Mouse (Mus musculus) intestine, embryonic 15.5 days (tissue): ENCODE data around the gene Mycbp. TPM values are rescaled to one million over a fixed set of nuclear protein-coding genes. Genes with fewer than 3 reads are reported as not detected.
"Not testable (repeated sequence)": the region's sequence is repeated elsewhere in the genome, so short reads cannot be mapped to it uniquely, and the experiment has no call there.

Experiments
- ATAC-seq: fragments of 200-750 bp; cut with Nextera tagmentation; 2 replicates; pipeline ENCODE4 v1.8.0; 2017; ENCODE audit warnings: moderate TSS enrichment, moderate library complexity
- H3K27ac ChIP-seq: fragments of 300-500 bp; sonication (generic); 2 replicates; pipeline ENCODE4 v1.5.1; 2015; ENCODE audit warnings: mild to moderate bottlenecking, inconsistent platforms
- H3K27me3 ChIP-seq: fragments of 300-500 bp; sonication (generic); replicated peaks from 2 replicates; pipeline ENCODE4 v1.6.1; 2015; ENCODE audit warnings: inconsistent platforms
- H3K36me3 ChIP-seq: fragments of 300-500 bp; sonication (generic); 2 replicates; pipeline ENCODE4 v1.6.1; 2015; ENCODE audit warnings: inconsistent platforms
- H3K4me1 ChIP-seq: fragments of 300-500 bp; sonication (generic); replicated peaks from 2 replicates; pipeline ENCODE4 v1.6.1; 2015; ENCODE audit warnings: inconsistent platforms
- H3K4me2 ChIP-seq: fragments of 300-500 bp; sonication (generic); replicated peaks from 2 replicates; pipeline ENCODE4 v1.6.1; 2015; ENCODE audit warnings: mild to moderate bottlenecking, inconsistent platforms
- H3K4me3 ChIP-seq: fragments of 300-500 bp; sonication (generic); replicated peaks from 2 replicates; pipeline ENCODE4 v1.5.1; 2015; ENCODE audit warnings: inconsistent platforms
- H3K9ac ChIP-seq: fragments of 300-500 bp; sonication (generic); 2 replicates; pipeline ENCODE4 v1.6.1; 2015; ENCODE audit warnings: inconsistent platforms
- H3K9me3 ChIP-seq: fragments of 300-500 bp; sonication (generic); 2 replicates; pipeline ENCODE4 v1.6.1; 2016; ENCODE audit warnings: inconsistent platforms
- WGBS: fragments of 180-500 bp; shearing (Covaris S2); methylation state at CpG from one replicate; pipeline ENCODE4 v1.1.7; 2015; 5-methylcytosine and 5-hydroxymethylcytosine counted together
- polyA plus RNA-seq: library from polyadenylated mRNA; unstranded; fragments of >200 nt; fragmentation: Nextera tagmentation; extraction: Ambion mirVana; gene quantifications from 2 replicates; pipeline ENCODE4 v1.2.1, GENCODE M21; 2015

Gene Mycbp
- polyA plus RNA-seq, 1 experiment from 2014 or later, result 110 TPM

DNA sequence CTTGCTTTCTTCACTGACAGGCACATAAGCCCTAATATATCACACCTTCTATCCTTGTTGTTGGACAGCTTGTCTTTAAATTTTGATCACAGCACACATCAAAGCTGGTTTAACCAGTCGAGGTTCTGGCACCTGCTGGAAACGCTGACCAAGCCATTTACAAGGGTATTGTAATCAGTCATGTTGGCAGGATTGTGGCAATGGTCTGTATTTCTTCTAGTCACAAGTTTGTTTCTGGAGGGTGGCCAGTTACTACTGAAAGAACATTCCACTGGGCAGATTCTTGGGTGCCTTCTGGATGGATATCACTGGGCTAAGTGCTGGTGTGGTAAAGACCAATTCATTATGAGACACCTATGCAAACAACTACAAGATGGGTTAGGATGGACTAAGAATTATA is 7.8 kb downstream of the Mycbp start:
- ATAC-seq, result no peak
- no peaks in the 10 kb centered on the region for H3K9me3 ChIP-seq
- H3K27me3 ChIP-seq, result no peaks in the 10 kb centered on the region
- peaks cover 7% of the 10 kb centered on the region for H3K4me1 ChIP-seq
- WGBS, result 61% methylated on average over 2 of the region's 2 CpGs
- H3K4me3 ChIP-seq, result no peak overlapping the region
- H3K4me2 ChIP-seq, result no peak overlapping the region
- peaks cover 7% of the 10 kb centered on the region for H3K36me3 ChIP-seq
- no peak overlapping the region for H3K27ac ChIP-seq
- no peak overlapping the region for H3K9ac ChIP-seq

DNA sequence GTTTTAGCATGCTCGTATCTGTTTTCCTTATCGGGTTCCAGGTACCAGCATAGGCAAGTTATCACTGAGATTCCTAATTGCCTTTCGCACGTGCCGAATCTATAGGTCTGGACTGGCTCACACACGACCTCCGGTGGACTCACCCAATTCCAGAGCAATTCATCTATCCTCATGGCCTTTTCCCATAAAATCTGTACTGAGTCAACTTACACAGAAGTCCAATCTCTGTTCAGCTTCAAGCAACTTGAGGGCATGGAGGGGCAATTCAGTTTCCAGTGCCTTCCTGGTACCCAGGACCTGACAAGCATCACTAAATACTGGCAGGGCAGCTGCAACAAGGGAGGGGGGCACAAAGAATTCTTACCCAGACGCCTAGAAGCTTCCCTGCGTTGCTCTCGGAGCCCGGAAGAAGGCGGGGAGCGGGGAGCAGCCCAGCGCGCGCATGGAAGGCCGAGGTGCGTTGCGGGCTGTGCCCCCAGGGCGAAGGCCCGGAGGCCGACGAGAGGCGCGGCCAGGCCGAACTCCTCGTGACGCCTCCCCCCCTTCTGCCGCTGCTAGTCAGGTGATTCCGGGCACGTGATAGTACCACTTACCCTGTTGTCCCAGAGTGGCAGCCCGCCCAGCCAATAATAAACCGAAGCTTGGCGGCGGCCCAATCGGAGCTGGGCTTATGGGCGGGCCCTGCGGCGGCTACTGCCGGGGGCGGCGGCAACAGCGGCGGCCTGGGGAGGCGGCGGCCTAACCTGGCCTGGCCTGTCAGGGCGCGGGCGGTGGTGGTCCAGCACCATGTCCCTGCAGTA is 12.3 kb downstream of the Mycbp start, which contains the start of gene Rragc:
TSS of gene Rragc (plus strand) at position 699 of the 800 bp plus-strand sequence.
- peak within 1 kb of the TSS; percentile 97 for H3K9ac ChIP-seq
- peak within 1 kb of the TSS; percentile 77 for H3K4me2 ChIP-seq
- H3K27ac ChIP-seq, result peak within 1 kb of the TSS; percentile 86
- WGBS, result under 1% methylated on average over 49 of the region's 49 CpGs
- peaks cover 17% of the 10 kb centered on the region for H3K36me3 ChIP-seq
- no peaks in the 10 kb centered on the region for H3K9me3 ChIP-seq
- H3K4me1 ChIP-seq, result peaks cover 14% of the 10 kb centered on the region
- no peaks in the 10 kb centered on the region for H3K27me3 ChIP-seq
- peak; percentile 99 for ATAC-seq
- H3K4me3 ChIP-seq, result peak within 1 kb of the TSS; percentile 95

DNA sequence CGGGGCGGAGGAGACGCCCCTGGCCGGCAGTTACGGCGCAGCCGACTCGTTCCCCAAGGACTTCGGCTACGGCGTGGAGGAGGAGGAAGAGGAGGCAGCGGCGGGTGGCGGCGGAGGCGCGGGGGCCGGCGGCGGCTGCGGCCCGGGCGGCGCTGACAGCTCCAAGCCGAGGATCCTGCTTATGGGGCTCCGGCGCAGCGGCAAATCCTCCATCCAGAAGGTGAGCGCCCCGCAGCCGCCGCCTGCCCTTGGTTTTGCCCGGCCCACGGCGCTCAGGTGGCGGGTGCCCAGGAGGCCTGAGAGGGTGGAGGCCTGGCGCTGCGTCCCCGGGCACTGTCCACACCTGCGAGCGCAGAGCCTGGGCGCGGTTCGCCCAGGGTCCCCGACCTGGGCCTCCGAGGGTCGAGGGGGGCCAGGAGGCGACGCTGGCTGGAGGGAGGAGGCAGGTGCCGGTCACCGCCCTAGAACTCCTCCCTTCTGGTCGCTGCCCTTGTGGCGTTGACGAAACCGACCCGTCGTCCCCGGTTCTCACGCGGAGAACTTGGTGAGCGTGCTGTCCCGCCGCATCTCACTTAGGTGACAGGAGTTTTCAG is 13.0 kb downstream of the Mycbp start, which contains the start of gene 4930535I16Rik:
TSS of gene 4930535I16Rik (minus strand) at position 475 of the 593 bp plus-strand sequence.
- H3K4me2 ChIP-seq, result peak within 1 kb of the TSS; percentile 77
- H3K4me1 ChIP-seq, result peaks cover 14% of the 10 kb centered on the region
- peak within 1 kb of the TSS; percentile 97 for H3K9ac ChIP-seq
- H3K27ac ChIP-seq, result peak within 1 kb of the TSS; percentile 86
- under 1% methylated on average over 61 of the region's 63 CpGs for WGBS
- ATAC-seq, result peak; percentile 70
- no peaks in the 10 kb centered on the region for H3K9me3 ChIP-seq
- no peaks in the 10 kb centered on the region for H3K27me3 ChIP-seq
- peaks cover 16% of the 10 kb centered on the region for H3K36me3 ChIP-seq
- peak within 1 kb of the TSS; percentile 95 for H3K4me3 ChIP-seq

DNA sequence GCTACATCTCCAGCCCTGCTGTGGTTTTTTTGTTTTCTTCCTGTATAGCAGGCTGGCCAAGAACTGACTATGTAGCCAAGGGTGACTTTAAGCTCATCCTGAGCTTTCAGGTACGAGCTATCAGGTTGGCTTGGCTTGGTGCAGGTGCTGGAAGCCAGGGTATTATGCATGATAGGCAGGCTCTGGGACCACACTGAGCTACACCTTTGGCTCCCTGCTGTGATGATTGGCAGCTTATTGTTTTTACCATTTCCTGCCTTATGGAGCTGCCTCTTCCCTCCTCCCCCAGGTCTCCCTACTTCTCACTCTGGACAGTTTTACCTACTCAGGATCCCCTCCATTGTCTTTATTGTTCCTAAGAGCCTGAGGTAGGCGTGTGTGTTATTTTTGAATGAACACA is 14.2 kb downstream of the Mycbp start:
- ATAC-seq, result no peak
- Histone ChIP-seq H3K9me3 (no peaks in the 10 kb centered on the region), H3K36me3 (peaks cover 16% of the 10 kb centered on the region), H3K4me3 (peak overlapping the region; percentile 95), H3K27ac (no peak overlapping the region), H3K4me1 (peaks cover 14% of the 10 kb centered on the region), H3K9ac (peak overlapping the region; percentile 33; the same call in 1 of the 2 replicates), H3K27me3 (no peaks in the 10 kb centered on the region), H3K4me2 (peak overlapping the region; percentile 77)
- 81% methylated on average over 2 of the region's 2 CpGs for WGBS

DNA sequence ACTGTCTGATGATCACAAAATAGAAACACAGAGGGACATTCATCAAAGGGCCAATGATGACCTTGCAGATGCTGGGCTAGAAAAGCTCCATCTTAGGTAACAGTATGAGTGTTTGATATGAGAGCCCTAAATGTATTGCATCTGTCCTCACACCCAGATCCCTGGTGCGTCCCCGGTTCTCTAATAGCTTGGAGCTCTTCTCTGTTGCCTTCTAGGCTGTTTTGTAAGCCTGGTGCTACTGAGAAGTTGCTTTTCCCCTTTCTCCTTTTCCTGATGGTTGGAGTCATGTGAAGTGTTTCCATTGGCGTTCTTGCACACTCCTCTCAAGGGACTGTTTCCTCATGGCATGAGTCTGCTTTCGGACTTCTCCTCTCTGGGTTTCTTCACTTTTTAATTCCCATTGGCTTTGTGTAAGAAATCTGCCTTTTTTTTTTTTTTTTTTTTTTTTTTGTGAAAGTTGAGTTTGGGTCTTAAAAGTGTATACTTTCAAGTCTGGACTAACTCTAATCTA is 16.5 kb downstream of the Mycbp start:
- H3K9ac ChIP-seq, result no peak overlapping the region
- H3K9me3 ChIP-seq, result no peaks in the 10 kb centered on the region
- 86% methylated on average over 4 of the region's 4 CpGs for WGBS
- peaks cover 10% of the 10 kb centered on the region for H3K4me1 ChIP-seq
- no peak overlapping the region for H3K4me2 ChIP-seq
- ATAC-seq, result no peak
- H3K4me3 ChIP-seq, result no peak overlapping the region
- H3K27ac ChIP-seq, result no peak overlapping the region
- no peaks in the 10 kb centered on the region for H3K27me3 ChIP-seq
- H3K36me3 ChIP-seq, result peaks cover 24% of the 10 kb centered on the region

DNA sequence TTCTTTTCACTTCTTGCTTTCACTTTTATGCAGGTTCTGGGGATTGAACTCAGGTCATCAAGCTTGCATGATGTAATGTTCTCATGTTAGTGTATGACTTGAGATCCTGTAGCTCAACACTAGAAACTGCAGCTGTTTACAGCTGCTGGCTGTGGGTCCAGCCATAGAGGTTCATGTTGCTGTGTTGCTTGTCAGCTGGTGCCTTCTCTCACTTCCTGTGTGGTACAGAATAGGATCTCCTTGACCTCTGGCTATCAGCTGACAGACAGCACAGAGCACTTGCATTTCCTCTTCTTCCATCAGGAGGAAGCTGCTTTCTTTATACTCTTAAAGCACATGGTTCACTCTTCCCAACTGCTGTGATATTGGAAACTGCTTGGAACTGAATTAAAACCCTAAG is 23.3 kb downstream of the Mycbp start:
- Histone ChIP-seq H3K27me3 (no peaks in the 10 kb centered on the region), H3K36me3 (peaks cover 24% of the 10 kb centered on the region), H3K4me2 (no peak overlapping the region), H3K27ac (no peak overlapping the region), H3K9ac (no peak overlapping the region), H3K9me3 (no peaks in the 10 kb centered on the region), H3K4me1 (no peaks in the 10 kb centered on the region), H3K4me3 (no peak overlapping the region)
- ATAC-seq, result no peak

DNA sequence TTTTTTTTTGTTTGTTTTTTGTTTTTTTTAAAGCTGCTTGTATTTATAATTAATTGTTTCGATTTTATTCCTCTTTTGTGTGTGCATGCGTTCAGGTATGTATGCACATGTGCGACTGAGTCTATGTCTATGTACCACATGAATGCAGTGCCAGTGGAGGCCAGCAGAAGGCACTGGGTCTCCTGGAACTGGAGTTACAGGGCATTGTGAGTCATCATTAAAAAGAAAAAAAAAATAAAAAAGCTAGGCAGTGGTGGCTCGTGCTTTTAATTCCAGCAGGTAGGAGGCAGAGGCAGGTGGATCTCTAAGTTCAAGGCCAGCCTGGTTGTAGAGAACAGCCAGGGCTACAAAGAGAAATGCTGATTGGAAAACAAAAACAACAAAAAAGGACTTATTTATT is 25.4 kb downstream of the Mycbp start:
- WGBS, result 96% methylated on average over 4 of the region's 4 CpGs
- ATAC-seq, result no peak
- Histone ChIP-seq H3K9ac (no peak overlapping the region), H3K4me2 (no peak overlapping the region), H3K4me3 (no peak overlapping the region), H3K27me3 (no peaks in the 10 kb centered on the region), H3K4me1 (no peaks in the 10 kb centered on the region), H3K36me3 (peaks cover 16% of the 10 kb centered on the region), H3K9me3 (no peaks in the 10 kb centered on the region), H3K27ac (no peak overlapping the region)

DNA sequence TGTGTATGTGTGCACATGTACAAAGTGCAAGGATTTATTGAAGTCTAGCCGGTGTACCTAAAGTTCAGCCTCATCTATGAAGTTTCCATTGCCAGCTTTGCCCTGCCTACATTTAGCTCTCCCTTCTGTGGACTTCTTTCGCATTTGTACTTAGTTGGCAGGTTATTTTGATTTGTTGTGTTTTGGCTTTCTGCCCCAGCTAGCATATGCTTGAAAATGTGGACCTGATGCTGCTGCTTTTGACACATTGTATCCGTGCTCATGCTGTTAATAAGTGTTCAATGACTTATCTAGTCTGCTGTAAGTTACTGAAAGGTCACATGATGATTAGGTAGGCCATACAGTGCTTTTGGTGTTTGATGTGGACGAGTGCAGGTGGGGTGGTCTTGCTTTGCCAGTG is 29.7 kb downstream of the Mycbp start:
- Histone ChIP-seq H3K36me3 (peaks cover 24% of the 10 kb centered on the region), H3K4me2 (no peak overlapping the region), H3K9ac (no peak overlapping the region), H3K4me3 (no peak overlapping the region), H3K27me3 (no peaks in the 10 kb centered on the region), H3K27ac (no peak overlapping the region), H3K9me3 (no peaks in the 10 kb centered on the region), H3K4me1 (no peaks in the 10 kb centered on the region)
- WGBS, result 85% methylated on average over 4 of the region's 4 CpGs
- no peak for ATAC-seq

DNA sequence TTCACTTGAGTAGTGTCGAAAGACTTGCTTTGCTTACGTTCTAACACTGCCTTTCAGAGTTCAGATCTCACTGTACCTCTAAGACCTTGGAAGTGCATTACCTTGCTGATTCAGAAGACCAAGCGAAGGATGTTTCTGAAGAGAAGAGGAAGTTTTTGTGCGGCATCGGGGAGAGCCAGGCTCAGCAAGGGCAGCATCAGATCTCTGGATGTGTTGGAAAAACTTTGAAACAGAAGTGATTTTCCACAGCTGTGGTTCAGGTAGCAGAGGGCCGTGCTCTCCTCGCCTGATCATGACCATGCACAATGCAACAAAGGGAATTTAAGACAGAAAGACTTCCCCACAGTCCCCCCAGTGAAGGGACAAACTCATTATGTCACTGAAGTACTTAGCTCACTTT is 31.4 kb downstream of the Mycbp start:
- 91% methylated on average over 7 of the region's 7 CpGs for WGBS
- no peaks in the 10 kb centered on the region for H3K4me1 ChIP-seq
- H3K4me3 ChIP-seq, result no peak overlapping the region
- no peak overlapping the region for H3K4me2 ChIP-seq
- no peak for ATAC-seq
- H3K27me3 ChIP-seq, result no peaks in the 10 kb centered on the region
- H3K9ac ChIP-seq, result no peak overlapping the region
- no peak overlapping the region for H3K27ac ChIP-seq
- H3K9me3 ChIP-seq, result no peaks in the 10 kb centered on the region
- H3K36me3 ChIP-seq, result peaks cover 17% of the 10 kb centered on the region

DNA sequence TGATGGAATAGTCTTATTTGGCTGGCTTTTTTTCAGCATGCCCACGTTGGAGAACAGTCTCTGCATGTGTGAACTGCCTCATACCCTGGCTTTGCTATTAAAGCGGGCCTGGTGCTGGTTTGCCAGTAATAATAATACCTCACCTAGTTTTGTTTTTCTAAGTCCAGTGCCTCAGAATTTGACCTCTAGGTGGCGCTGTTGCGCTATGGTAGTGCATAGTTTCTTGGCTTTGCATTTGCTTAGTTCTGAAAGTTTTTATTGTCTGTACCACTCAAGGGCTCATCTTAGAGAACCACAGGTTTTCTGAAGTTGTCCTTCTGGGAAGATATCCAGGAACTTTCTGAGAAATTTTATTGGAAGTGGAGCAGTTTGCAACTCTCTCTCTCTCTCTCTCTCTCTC is 35.2 kb downstream of the Mycbp start:
- Histone ChIP-seq H3K4me1 (no peaks in the 10 kb centered on the region), H3K9ac (no peak overlapping the region), H3K27me3 (no peaks in the 10 kb centered on the region), H3K4me2 (no peak overlapping the region), H3K4me3 (no peak overlapping the region), H3K9me3 (no peaks in the 10 kb centered on the region), H3K27ac (no peak overlapping the region), H3K36me3 (peaks cover 13% of the 10 kb centered on the region)
- ATAC-seq, result no peak
- 8% methylated on average over 4 of the region's 4 CpGs for WGBS

DNA sequence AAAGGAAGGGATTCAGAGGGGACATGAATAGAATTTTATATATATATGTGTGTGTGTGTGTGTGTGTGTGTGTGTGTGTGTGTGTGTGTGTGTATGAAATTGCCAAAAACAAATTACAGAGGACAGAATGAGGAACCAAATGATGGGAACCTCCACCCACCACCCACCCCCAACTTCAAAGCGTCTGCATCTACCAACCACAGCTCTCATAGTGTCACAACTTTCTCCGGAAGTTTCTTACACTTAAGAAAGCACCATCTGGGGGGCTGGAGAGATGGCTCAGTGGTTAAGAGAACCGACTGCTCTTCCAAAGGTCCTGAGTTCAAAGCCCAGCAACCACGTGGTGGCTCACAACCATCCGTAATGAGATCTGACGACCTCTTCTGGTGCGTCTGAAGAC is 36.2 kb downstream of the Mycbp start:
- not testable (repeated sequence) for ATAC-seq, H3K4me2 ChIP-seq, H3K27me3 ChIP-seq, H3K36me3 ChIP-seq, H3K4me3 ChIP-seq, H3K4me1 ChIP-seq, H3K9ac ChIP-seq, H3K9me3 ChIP-seq, H3K27ac ChIP-seq
- WGBS, result 66% methylated on average over 7 of the region's 7 CpGs

DNA sequence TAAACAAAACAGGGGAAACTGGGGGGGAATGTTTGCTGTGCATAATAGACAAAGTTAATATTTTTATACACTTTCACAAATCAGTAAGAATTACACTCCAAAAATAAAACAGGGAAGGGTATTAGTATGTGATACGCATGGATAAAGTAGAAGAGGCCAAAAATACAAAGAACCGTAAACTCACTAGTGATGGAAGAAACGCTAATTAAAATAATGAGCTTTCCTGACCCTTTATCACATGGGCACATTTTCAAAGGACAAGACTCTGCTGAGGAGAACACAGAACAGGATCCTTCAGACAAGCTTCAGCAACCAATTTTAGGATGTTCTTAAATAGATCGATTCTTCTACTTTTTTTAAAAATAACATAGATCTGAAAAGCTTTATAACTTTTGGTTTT is 42.1 kb downstream of the Mycbp start:
- no peak for ATAC-seq
- H3K9me3 ChIP-seq, result no peaks in the 10 kb centered on the region
- no peak overlapping the region for H3K4me2 ChIP-seq
- no peak overlapping the region for H3K27ac ChIP-seq
- no peaks in the 10 kb centered on the region for H3K4me1 ChIP-seq
- H3K4me3 ChIP-seq, result no peak overlapping the region
- H3K36me3 ChIP-seq, result no peaks in the 10 kb centered on the region
- H3K9ac ChIP-seq, result no peak overlapping the region
- no peaks in the 10 kb centered on the region for H3K27me3 ChIP-seq
- WGBS, result 90% methylated on average over 4 of the region's 4 CpGs
